Mouse (Mus musculus): Measurements from ENCODE around the gene Psmd2. TPM values are rescaled to one million over a fixed set of nuclear protein-coding genes. Genes with fewer than 3 reads are reported as not detected.

Psmd2 gene
- polyA plus RNA-seq, 1 experiment from 2014 or later: 352 TPM

GRCm38 (mm10) chr16:20629731-20630634 lies 21.5 kb upstream of the Psmd2 start, which contains the start of gene Ece2:
Gene Ece2, plus strand, starts transcription at chr16:20629828.
- WGBS: 5% methylated on average over 54 of the region's 54 CpGs

GRCm38 (mm10) chr16:20637410-20637809 lies 14.0 kb upstream of the Psmd2 start:
- WGBS: 69% methylated on average over 8 of the region's 8 CpGs
- Histone ChIP-seq H3K4me2 (no peak overlapping the region), H3K36me3 (ENCODE audit: insufficient read depth) (no peaks in the 10 kb centered on the region), H3K9me3 (ENCODE audit: low read depth, low read length) (no peaks in the 10 kb centered on the region), H3K27ac (ENCODE audit: low read depth) (no peak overlapping the region), H3K9ac (no peak overlapping the region), H3K27me3 (ENCODE audit: insufficient read depth, low read length) (no peaks in the 10 kb centered on the region), H3K4me3 (ENCODE audit: low read depth, low read length) (no peak overlapping the region), H3K4me1 (ENCODE audit: insufficient read depth) (no peaks in the 10 kb centered on the region)
- ATAC-seq (ENCODE audit: insufficient read depth) (no peak), DNase-seq (no peak)
- no peak for TF ChIP-seq CTCF (IDR thresholded peaks at IDR 0.05; ENCODE audit: low read depth)

More at GRCm38 (mm10) chr16:20629731-20630634, 21.5 kb upstream of the Psmd2 start, which contains the start of gene Ece2:
- Histone ChIP-seq H3K4me2 (peak within 1 kb of the TSS; percentile 82), H3K9ac (peak within 1 kb of the TSS; percentile 62), H3K4me1 (ENCODE audit: insufficient read depth) (no peaks in the 10 kb centered on the region), H3K9me3 (ENCODE audit: low read depth, low read length) (no peaks in the 10 kb centered on the region), H3K36me3 (ENCODE audit: insufficient read depth) (no peaks in the 10 kb centered on the region), H3K4me3 (ENCODE audit: low read depth, low read length) (peak within 1 kb of the TSS; percentile 53), H3K27ac (ENCODE audit: low read depth) (no peak within 1 kb of the TSS), H3K27me3 (ENCODE audit: insufficient read depth, low read length) (peaks cover 25% of the 10 kb centered on the region)
- no peak for TF ChIP-seq CTCF (IDR thresholded peaks at IDR 0.05; ENCODE audit: low read depth)
- ATAC-seq (ENCODE audit: insufficient read depth) (peak; percentile 62; the same call in 1 of the 2 replicates), DNase-seq (peak; percentile 56)

GRCm38 (mm10) chr16:20638367-20638766 lies 13.1 kb upstream of the Psmd2 start:
- Histone ChIP-seq H3K4me3 (ENCODE audit: low read depth, low read length) (no peak overlapping the region), H3K9ac (no peak overlapping the region), H3K4me2 (no peak overlapping the region), H3K36me3 (ENCODE audit: insufficient read depth) (no peaks in the 10 kb centered on the region), H3K27me3 (ENCODE audit: insufficient read depth, low read length) (no peaks in the 10 kb centered on the region), H3K4me1 (ENCODE audit: insufficient read depth) (no peaks in the 10 kb centered on the region), H3K27ac (ENCODE audit: low read depth) (no peak overlapping the region), H3K9me3 (ENCODE audit: low read depth, low read length) (no peaks in the 10 kb centered on the region)
- WGBS: 67% methylated on average over 8 of the region's 8 CpGs
- DNase-seq (no peak), ATAC-seq (ENCODE audit: insufficient read depth) (no peak)
- TF ChIP-seq CTCF (IDR thresholded peaks at IDR 0.05; ENCODE audit: low read depth): no peak

- ATAC-seq (ENCODE audit: insufficient read depth): peak; percentile 65; the same call in 1 of the 2 replicates
- Histone ChIP-seq H3K4me2 (no peak overlapping the region), H3K27ac (ENCODE audit: low read depth) (no peak overlapping the region), H3K9me3 (ENCODE audit: low read depth, low read length) (no peaks in the 10 kb centered on the region), H3K27me3 (ENCODE audit: insufficient read depth, low read length) (no peaks in the 10 kb centered on the region), H3K9ac (no peak overlapping the region), H3K36me3 (ENCODE audit: insufficient read depth) (no peaks in the 10 kb centered on the region), H3K4me1 (ENCODE audit: insufficient read depth) (no peaks in the 10 kb centered on the region), H3K4me3 (ENCODE audit: low read depth, low read length) (no peak overlapping the region)
- WGBS: 1% methylated on average over 8 of the region's 8 CpGs
- DNase-seq: peak; percentile 86
- peak; percentile 82 for TF ChIP-seq CTCF (IDR thresholded peaks at IDR 0.05; ENCODE audit: low read depth)
Measured at GRCm38 (mm10) chr16:20642161-20642560, 9.3 kb upstream of the Psmd2 start.

GRCm38 (mm10) chr16:20643911-20644310 lies 7.5 kb upstream of the Psmd2 start:
- DNase-seq (no peak), ATAC-seq (ENCODE audit: insufficient read depth) (no peak)
- Histone ChIP-seq H3K36me3 (ENCODE audit: insufficient read depth) (no peaks in the 10 kb centered on the region), H3K4me1 (ENCODE audit: insufficient read depth) (no peaks in the 10 kb centered on the region), H3K27ac (ENCODE audit: low read depth) (no peak overlapping the region), H3K4me3 (ENCODE audit: low read depth, low read length) (no peak overlapping the region), H3K9ac (no peak overlapping the region), H3K9me3 (ENCODE audit: low read depth, low read length) (no peaks in the 10 kb centered on the region), H3K27me3 (ENCODE audit: insufficient read depth, low read length) (no peaks in the 10 kb centered on the region), H3K4me2 (no peak overlapping the region)
- no peak for TF ChIP-seq CTCF (IDR thresholded peaks at IDR 0.05; ENCODE audit: low read depth)
- 82% methylated on average over 7 of the region's 7 CpGs for WGBS

GRCm38 (mm10) chr16:20651947-20652310 lies 477 bp downstream of the Psmd2 start:
- TF ChIP-seq CTCF (IDR thresholded peaks at IDR 0.05; ENCODE audit: low read depth): no peak
- Histone ChIP-seq H3K27ac (ENCODE audit: low read depth) (no peak overlapping the region), H3K9me3 (ENCODE audit: low read depth, low read length) (no peaks in the 10 kb centered on the region), H3K4me3 (ENCODE audit: low read depth, low read length) (peak overlapping the region; percentile 75), H3K9ac (peak overlapping the region; percentile 73), H3K4me2 (peak overlapping the region; percentile 80), H3K27me3 (ENCODE audit: insufficient read depth, low read length) (no peaks in the 10 kb centered on the region), H3K4me1 (ENCODE audit: insufficient read depth) (no peaks in the 10 kb centered on the region), H3K36me3 (ENCODE audit: insufficient read depth) (peaks cover 32% of the 10 kb centered on the region)
- 7% methylated on average over 12 of the region's 12 CpGs for WGBS
- no peak for DNase-seq
- ATAC-seq (ENCODE audit: insufficient read depth): no peak; the same call in 1 of the 2 replicates

GRCm38 (mm10) chr16:20653315-20653714 lies 1.9 kb downstream of the Psmd2 start:
- TF ChIP-seq CTCF (IDR thresholded peaks at IDR 0.05; ENCODE audit: low read depth): no peak
- WGBS: 38% methylated on average over 2 of the region's 2 CpGs
- Histone ChIP-seq H3K27ac (ENCODE audit: low read depth) (no peak overlapping the region), H3K4me1 (ENCODE audit: insufficient read depth) (no peaks in the 10 kb centered on the region), H3K27me3 (ENCODE audit: insufficient read depth, low read length) (no peaks in the 10 kb centered on the region), H3K4me3 (ENCODE audit: low read depth, low read length) (no peak overlapping the region), H3K9me3 (ENCODE audit: low read depth, low read length) (no peaks in the 10 kb centered on the region), H3K9ac (no peak overlapping the region), H3K4me2 (no peak overlapping the region; the same call in 1 of the 2 replicates), H3K36me3 (ENCODE audit: insufficient read depth) (peaks cover 46% of the 10 kb centered on the region)
- DNase-seq: no peak
- no peak for ATAC-seq (ENCODE audit: insufficient read depth)

Data from lung, embryonic 14.5 days (tissue).